8 mouse cellular contexts compared by ENCODE assay signal in genomic region chr11:83292251-83292587, GRCm38 (mm10). TPM values are rescaled to one million over a fixed set of nuclear protein-coding genes. Genes with fewer than 3 reads are reported as not detected.
A peak's percentile ranks its signal among the peaks of the same experiment; 100 is the strongest.
DNase-seq lines count a peak whose midpoint lies in the region; ATAC-seq and TF ChIP-seq lines count a peak whose summit lies in the region.

No protein-coding gene starts in this region.

- peaks cover 12% of the 10 kb centered on the region for H3K4me1 ChIP-seq in heart, embryonic 11.5 days (ENCODE audit: control insufficient read depth, insufficient read depth, low read length)
- peaks cover 17% of the 10 kb centered on the region for H3K4me1 ChIP-seq in forebrain, embryonic 14.5 days (ENCODE audit: control insufficient read depth, insufficient read depth, low read length)
- peaks cover 28 to 32% of the 10 kb centered on the region in 2 experiments for H3K4me1 ChIP-seq in liver, embryonic 14.5 days (replicated peaks; ENCODE audit: control insufficient read depth in 2 of 2, insufficient read depth in 2 of 2, low read length in 1 of 2)

- TF ChIP-seq CTCF in C2C12 (IDR thresholded peaks at IDR 0.05; ENCODE audit: control insufficient read depth, insufficient read depth, insufficient read length): no peak
- TF ChIP-seq CTCF in liver, embryonic 14.5 days (IDR thresholded peaks at IDR 0.05; ENCODE audit: low read depth): no peak

- WGBS in heart, embryonic 11.5 days (ENCODE audit: insufficient replicate concordance): 1% methylated on average over 5 of the region's 5 CpGs
- WGBS in forebrain, embryonic 14.5 days: under 1% methylated on average over 5 of the region's 5 CpGs
- WGBS in liver, embryonic 14.5 days (ENCODE audit: insufficient replicate concordance): 2% methylated on average over 5 of the region's 5 CpGs

- H3K27me3 ChIP-seq in heart, embryonic 11.5 days (ENCODE audit: control insufficient read depth, insufficient read depth, low read length): no peaks in the 10 kb centered on the region
- H3K27me3 ChIP-seq in C2C12 (ENCODE audit: control insufficient read depth, insufficient read depth, insufficient read length): no peaks in the 10 kb centered on the region
- H3K27me3 ChIP-seq in forebrain, embryonic 14.5 days (replicated peaks; ENCODE audit: control insufficient read depth, insufficient read depth, low read length): no peaks in the 10 kb centered on the region
- no peaks in the 10 kb centered on the region for H3K27me3 ChIP-seq in liver, embryonic 14.5 days (ENCODE audit: control insufficient read depth, insufficient read depth, low read length)

- peaks cover 27% of the 10 kb centered on the region for H3K79me3 ChIP-seq in C2C12 (ENCODE audit: low read depth)

- peak overlapping the region; percentile 87 for H3K9ac ChIP-seq in heart, embryonic 11.5 days (ENCODE audit: low read depth, low read length)
- peak overlapping the region; percentile 72 for H3K9ac ChIP-seq in forebrain, embryonic 14.5 days (ENCODE audit: low read length)
- H3K9ac ChIP-seq in liver, embryonic 14.5 days (replicated peaks): peak overlapping the region; percentile 93

- ATAC-seq in heart, embryonic 11.5 days (replicated peaks; ENCODE audit: insufficient number of reproducible peaks, low FRiP score, low TSS enrichment): no peak
- ATAC-seq in forebrain, embryonic 14.5 days: no peak
- no peak for ATAC-seq in liver, embryonic 14.5 days (ENCODE audit: insufficient read depth)

- intact Hi-C loops in left cerebral cortex, postnatal 25 days (cut with DNase I): no loop called here

- H3K27ac ChIP-seq in heart, embryonic 11.5 days (ENCODE audit: low read depth, low read length): peak overlapping the region; percentile 65
- H3K27ac ChIP-seq in forebrain, embryonic 14.5 days (ENCODE audit: low read depth, low read length): no peak overlapping the region
- H3K27ac ChIP-seq in liver, embryonic 14.5 days: peak overlapping the region; percentile 72

- peaks cover 6% of the 10 kb centered on the region; the same call in 1 of the 2 replicates for H3K36me3 ChIP-seq in heart, embryonic 11.5 days (ENCODE audit: control insufficient read depth, insufficient read depth, low read length)
- peaks cover 39% of the 10 kb centered on the region for H3K36me3 ChIP-seq in C2C12 (ENCODE audit: control insufficient read depth, insufficient read depth)
- H3K36me3 ChIP-seq in forebrain, embryonic 14.5 days (ENCODE audit: control insufficient read depth, insufficient read depth, low read length): peaks cover 16% of the 10 kb centered on the region
- peaks cover 32% of the 10 kb centered on the region for H3K36me3 ChIP-seq in liver, embryonic 14.5 days (replicated peaks; ENCODE audit: control insufficient read depth, insufficient read depth, low read depth)

- H3ac ChIP-seq in C2C12 (ENCODE audit: control insufficient read depth, insufficient read length, low read depth): peak overlapping the region; percentile 66

- H3K9me3 ChIP-seq in heart, embryonic 11.5 days (replicated peaks; ENCODE audit: control insufficient read depth, low read length): no peaks in the 10 kb centered on the region
- H3K9me3 ChIP-seq in forebrain, embryonic 14.5 days (replicated peaks; ENCODE audit: control insufficient read depth, low read length): no peaks in the 10 kb centered on the region
- H3K9me3 ChIP-seq in liver, embryonic 14.5 days (ENCODE audit: control insufficient read depth, low read length): no peaks in the 10 kb centered on the region

- TF ChIP-seq EP300 in liver, embryonic 14.5 days (IDR thresholded peaks at IDR 0.05; ENCODE audit: low read depth): no peak

- H3K79me2 ChIP-seq in C2C12 (ENCODE audit: control insufficient read depth, insufficient read depth): peaks cover 56% of the 10 kb centered on the region

- peak overlapping the region; percentile 78 for H3K4me2 ChIP-seq in heart, embryonic 11.5 days
- peak overlapping the region; percentile 68 for H3K4me2 ChIP-seq in forebrain, embryonic 14.5 days (ENCODE audit: low read length)
- H3K4me2 ChIP-seq in liver, embryonic 14.5 days (ENCODE audit: low read depth): peak overlapping the region; percentile 95

- H3K4me3 ChIP-seq in heart, embryonic 11.5 days (ENCODE audit: low read depth, low read length): peak overlapping the region; percentile 80
- peak overlapping the region; percentile 83 for H3K4me3 ChIP-seq in C2C12 (ENCODE audit: insufficient read depth, poor library complexity, severe bottlenecking)
- H3K4me3 ChIP-seq in forebrain, embryonic 14.5 days (ENCODE audit: low read depth, low read length): peak overlapping the region; percentile 50
- peak overlapping the region; percentile 94 for H3K4me3 ChIP-seq in liver, embryonic 14.5 days (ENCODE audit: insufficient read depth in 1 of 2, low read depth in 2 of 2, low read length in 2 of 2)

- DNase-seq in heart, postnatal 4 days: no peak
- no peak for DNase-seq in forebrain, embryonic 14.5 days (ENCODE audit: low spot score)
- no peak for DNase-seq in liver, embryonic 14.5 days (ENCODE audit: low read depth in 3 of 3, low spot score in 3 of 3)
- DNase-seq in gastrocnemius, postnatal 25 days: no peak
- DNase-seq in right cerebral cortex, postnatal 10 days (ENCODE audit: low spot score in 2 of 2): no peak
- DNase-seq in left cerebral cortex, postnatal 25 days (ENCODE audit: low spot score in 2 of 2): no peak

TF ChIP-seq in C2C12, 6 proteins besides CTCF, POLR2A, EP300 and RAD21:
- TF ChIP-seq CEBPB (IDR thresholded peaks at IDR 0.05; ENCODE audit: low read depth) (no peak), FOSL1 (IDR thresholded peaks at IDR 0.05; ENCODE audit: insufficient read depth, low read length, poor library complexity, severe bottlenecking) (no peak), USF1 (IDR thresholded peaks at IDR 0.05; ENCODE audit: low read depth) (no peak), MYOD1 (IDR thresholded peaks at IDR 0.05; ENCODE audit: control insufficient read depth, insufficient read length, low read depth) (no peak), MYOG (IDR thresholded peaks at IDR 0.05; ENCODE audit: control insufficient read depth, extremely low read depth, insufficient read length) (no peak), MAX (IDR thresholded peaks at IDR 0.05) (no peak)

RNA-seq across cellular contexts. Expression of gene Slfn14, which starts 5.7 kb away (rescaled TPM):
- 3.1 and 3.9 TPM in 2 replicates for polyA plus RNA-seq in heart, embryonic 11.5 days (2014; fragmentation: Nextera tagmentation; extraction: Ambion mirVana)
- total RNA-seq in heart, postnatal 4 days (2021): under 1 TPM; 0.14 to 0.20 TPM
- not detected for polyA plus RNA-seq in C2C12 (2012; fragmentation: generic; extraction: Trizol)
- polyA plus RNA-seq in forebrain, embryonic 14.5 days (2014; fragmentation: Nextera tagmentation; extraction: Ambion mirVana): not detected in 2 replicates
- polyA plus RNA-seq in liver, embryonic 14.5 days (2012; rRNA removed): 11.4 and 15.4 TPM in 2 replicates
- 29.3 and 30.4 TPM in 2 replicates for polyA plus RNA-seq in liver, embryonic 14.5 days (2014; fragmentation: Nextera tagmentation; extraction: Ambion mirVana)
- total RNA-seq in gastrocnemius, postnatal 25 days (2021): not detected
- not detected for total RNA-seq in left cerebral cortex, postnatal 25 days (2021)

RNA-seq across cellular contexts. Expression of gene Ap2b1, which starts 6.6 kb away (rescaled TPM):
- 51.5 and 66.1 TPM in 2 replicates for polyA plus RNA-seq in heart, embryonic 11.5 days (2014; fragmentation: Nextera tagmentation; extraction: Ambion mirVana)
- 10 to 100 TPM; 76.7 to 83.4 TPM for total RNA-seq in heart, postnatal 4 days (2021)
- 47.9 TPM for polyA plus RNA-seq in C2C12 (2012; fragmentation: generic; extraction: Trizol)
- 107 and 139 TPM in 2 replicates for polyA plus RNA-seq in forebrain, embryonic 14.5 days (2014; fragmentation: Nextera tagmentation; extraction: Ambion mirVana)
- polyA plus RNA-seq in liver, embryonic 14.5 days (2012; rRNA removed): 10.5 and 11.7 TPM in 2 replicates
- 20.9 and 22.3 TPM in 2 replicates for polyA plus RNA-seq in liver, embryonic 14.5 days (2014; fragmentation: Nextera tagmentation; extraction: Ambion mirVana)
- 10 to 100 TPM; 30.1 to 32.3 TPM for total RNA-seq in gastrocnemius, postnatal 25 days (2021)
- total RNA-seq in left cerebral cortex, postnatal 25 days (2021): 100 to 1,000 TPM; 291 to 311 TPM

RNA-seq across cellular contexts. Expression of gene Pex12, which starts 10.2 kb away (rescaled TPM):
- polyA plus RNA-seq in heart, embryonic 11.5 days (2014; fragmentation: Nextera tagmentation; extraction: Ambion mirVana): 9.6 and 9.7 TPM in 2 replicates
- total RNA-seq in heart, postnatal 4 days (2021): 10 to 100 TPM in 1 of 2 experiments, 1 to 10 TPM in 1; 7.1 to 10.0 TPM
- 6.1 TPM for polyA plus RNA-seq in C2C12 (2012; fragmentation: generic; extraction: Trizol)
- 18.0 and 23.3 TPM in 2 replicates for polyA plus RNA-seq in forebrain, embryonic 14.5 days (2014; fragmentation: Nextera tagmentation; extraction: Ambion mirVana)
- 3.1 and 3.4 TPM in 2 replicates for polyA plus RNA-seq in liver, embryonic 14.5 days (2012; rRNA removed)
- 4.2 and 4.8 TPM in 2 replicates for polyA plus RNA-seq in liver, embryonic 14.5 days (2014; fragmentation: Nextera tagmentation; extraction: Ambion mirVana)
- 10 to 100 TPM in 1 of 2 experiments, 1 to 10 TPM in 1; 9.0 to 11.9 TPM for total RNA-seq in gastrocnemius, postnatal 25 days (2021)
- total RNA-seq in left cerebral cortex, postnatal 25 days (2021): 10 to 100 TPM in 1 of 2 experiments, 1 to 10 TPM in 1; 9.5 to 11.6 TPM
